Mouse (Mus musculus) natural killer cell, adult 2 months (primary cell): ENCODE results near the gene Ldlrad1.
A peak's percentile ranks its signal among the peaks of the same experiment; 100 is the strongest.

Source experiments
- DNase-seq, 2 experiments: peaks; one replicate each; pipeline ENCODE4 v3.0.0; 2022; ENCODE audit warnings: low spot score in 2 of 2

The Ldlrad1 gene

DNA sequence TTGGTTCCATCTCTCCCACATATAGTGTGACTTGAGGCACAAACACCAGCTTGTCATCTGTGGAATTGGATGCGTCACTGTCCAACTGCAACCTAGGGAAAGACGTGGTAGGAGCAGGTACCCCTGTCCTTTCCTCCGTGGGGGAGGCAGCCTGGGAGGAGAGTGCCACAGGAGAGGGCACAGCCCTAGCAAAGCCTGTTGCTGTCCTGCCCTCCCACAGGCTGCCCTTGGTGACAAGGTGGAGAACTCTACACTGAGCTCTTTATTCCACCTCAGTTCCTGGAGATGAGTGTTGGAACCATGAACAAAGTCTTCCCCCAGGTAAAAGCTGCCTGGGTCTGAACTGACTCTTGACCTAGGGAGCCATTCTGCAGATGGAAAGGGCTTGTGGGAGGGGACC lies at the start of gene Ldlrad1:
TSS of gene Ldlrad1 (plus strand) at position 301 of the 400 bp plus-strand sequence.
- no peak for DNase-seq

DNA sequence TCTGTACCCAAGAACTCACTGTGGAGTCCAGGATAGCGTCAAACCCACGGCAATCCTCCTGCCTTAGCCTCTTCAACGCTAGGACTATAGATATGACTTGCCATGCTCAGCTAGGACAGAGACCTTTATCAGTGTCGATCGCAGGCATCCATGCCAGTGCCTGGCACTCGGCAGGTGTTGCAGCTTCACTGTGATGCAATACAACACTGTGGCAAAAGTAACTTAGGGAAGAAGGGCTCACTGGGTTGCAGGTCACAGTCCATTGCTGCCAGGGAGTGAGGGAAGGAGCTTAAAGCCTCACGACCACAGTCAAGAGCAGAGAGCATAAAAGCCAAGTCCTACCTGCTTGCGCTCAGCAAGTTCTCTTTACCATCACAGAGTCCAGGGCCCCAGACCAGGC lies 48.8 kb upstream of the Ldlrad1 start:
- DNase-seq, result no peak

DNA sequence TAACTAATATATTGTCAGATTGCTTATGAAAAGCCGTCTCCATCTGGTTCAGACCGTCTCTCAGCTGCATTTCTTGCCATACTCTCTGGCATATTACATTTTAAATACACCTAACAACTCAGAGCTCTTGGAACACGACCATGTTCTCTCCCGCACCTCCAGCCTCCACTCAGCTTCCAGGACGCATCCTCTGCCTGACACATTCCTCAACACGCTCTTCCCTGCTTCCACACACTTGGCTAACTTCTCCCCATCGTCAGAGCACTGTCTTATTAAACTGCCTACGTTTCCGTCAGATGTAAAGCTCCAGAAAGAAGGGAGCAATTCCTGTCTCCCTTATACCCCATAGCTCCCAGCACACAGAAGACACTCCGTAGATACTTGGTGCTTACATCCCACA lies 45.6 kb upstream of the Ldlrad1 start:
- no peak for DNase-seq

DNA sequence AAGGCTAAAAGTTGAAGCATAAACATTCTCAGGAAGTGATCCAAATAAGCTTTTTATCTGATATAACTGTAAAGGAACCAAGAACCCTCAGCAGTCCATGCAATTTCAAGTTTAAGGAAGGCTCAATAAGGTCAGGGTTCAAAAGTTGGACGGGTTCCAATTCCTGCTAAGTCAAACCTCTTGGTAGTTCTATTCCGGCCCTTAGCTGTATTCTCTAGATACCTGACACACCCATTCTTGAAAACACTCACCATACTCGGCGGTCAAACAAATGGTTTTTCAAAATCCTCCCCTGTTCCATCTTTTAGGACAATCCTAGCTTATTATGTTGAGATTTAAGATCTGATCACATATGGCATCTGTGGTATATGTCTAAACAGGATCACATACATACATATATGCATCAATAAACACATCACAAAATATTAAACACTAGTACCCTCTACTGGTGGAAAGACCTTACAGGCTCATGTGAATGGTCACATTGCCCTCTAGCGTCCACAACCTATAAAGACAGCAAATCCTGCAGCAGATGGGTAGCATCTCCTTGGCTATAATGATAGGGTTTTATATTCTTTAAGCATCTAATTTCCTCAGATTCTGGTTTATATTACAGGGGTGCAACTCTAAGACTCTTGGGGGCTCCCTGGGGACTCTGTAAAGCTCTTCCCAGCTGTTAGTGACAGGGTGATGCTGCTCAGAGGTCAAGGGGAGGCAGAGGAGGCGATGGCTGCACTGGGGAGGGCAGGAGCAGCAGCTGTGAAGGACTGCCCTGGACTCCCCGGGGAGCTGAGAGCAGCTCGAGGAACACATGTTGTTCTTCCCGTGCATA lies 45.0 kb upstream of the Ldlrad1 start:
- peak; percentile 55 to 71 for DNase-seq

DNA sequence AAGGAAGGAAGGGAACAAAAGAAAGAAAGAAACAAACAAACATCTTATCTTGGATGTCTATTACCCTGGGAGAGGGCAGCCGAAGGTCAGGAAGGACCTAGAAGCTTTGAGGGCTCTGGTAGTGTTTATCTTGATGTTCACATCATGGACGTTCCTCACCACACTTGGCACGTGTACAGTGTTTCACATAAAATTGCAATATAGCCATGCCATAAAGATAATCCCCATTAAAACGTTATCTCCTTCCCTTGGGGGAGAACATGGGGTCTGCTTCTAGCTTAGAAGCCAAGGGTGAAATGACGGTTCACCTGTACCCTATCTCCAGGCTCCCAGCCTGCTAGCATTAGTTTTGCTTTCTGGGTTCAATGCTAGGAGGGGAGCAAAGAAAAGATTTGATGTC lies 42.3 kb upstream of the Ldlrad1 start:
- DNase-seq, result no peak

DNA sequence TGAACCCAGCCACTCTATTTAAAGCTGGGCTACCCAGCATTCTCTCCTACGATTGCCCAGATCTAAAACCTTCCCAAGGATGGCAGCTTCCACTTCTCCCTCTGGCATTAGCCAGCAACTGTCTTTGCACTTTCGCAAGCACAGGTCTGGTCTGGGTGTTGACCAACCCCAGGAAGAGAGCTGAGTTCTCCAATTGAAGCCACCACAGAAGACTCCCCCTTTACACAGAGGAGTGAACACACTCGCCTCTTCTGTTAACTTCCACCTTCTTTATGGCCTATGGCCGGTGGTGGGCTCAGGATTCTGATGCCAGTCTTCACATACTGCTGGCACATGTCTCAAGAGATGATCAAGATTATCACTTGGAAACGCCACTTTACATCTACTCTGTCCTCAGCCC lies 41.2 kb upstream of the Ldlrad1 start:
- no peak for DNase-seq

DNA sequence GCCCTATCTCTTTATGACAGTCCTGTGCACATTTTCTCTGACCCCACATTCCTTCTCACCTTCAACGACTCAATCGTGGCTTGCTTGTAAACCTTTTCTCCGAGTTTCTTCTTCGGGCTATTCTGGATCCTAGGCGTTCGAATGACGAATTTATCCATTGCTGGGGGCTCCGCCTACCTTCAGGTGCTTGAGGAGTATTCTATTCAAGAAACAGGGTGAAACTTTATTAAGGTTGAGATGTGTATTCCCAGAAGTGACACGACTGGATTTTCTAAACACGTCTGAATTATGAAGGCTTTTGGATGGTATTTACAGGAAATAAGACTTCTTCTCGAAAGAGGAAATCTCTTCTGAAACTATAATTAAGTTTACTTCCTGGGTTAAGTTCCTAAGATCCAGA lies 31.5 kb upstream of the Ldlrad1 start:
- DNase-seq, result no peak

DNA sequence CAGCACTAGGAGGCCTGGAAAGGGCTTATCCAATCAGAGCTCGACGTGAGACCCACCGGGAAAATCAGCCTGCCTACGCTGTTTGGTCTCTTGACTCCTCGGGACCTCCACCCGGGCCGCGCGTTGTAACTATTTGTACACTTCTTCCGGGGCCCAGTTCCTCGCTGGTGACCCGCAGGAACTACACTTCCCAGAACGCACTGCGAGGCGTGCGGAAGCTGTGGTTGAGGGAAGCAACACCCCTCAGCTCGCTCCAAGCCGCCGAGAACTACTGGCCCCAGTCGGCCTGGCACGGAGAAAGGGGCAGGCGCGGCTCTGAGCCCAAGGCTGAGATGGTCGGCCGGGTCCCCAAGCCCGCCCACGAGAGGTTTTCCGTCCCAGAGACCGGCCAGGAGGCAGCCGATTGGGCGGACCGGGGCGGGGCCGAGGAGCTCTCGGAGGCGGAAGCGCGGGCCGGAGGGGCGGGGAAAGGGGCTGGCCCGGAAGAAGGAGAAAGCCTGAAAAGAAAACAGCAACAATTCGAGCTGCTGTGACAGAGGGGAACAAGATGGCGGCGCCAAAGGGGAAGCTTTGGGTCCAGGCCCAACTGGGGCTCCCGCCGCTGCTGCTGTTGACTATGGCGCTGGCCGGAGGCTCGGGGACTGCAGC lies 30.7 kb upstream of the Ldlrad1 start, which contains the start of gene Tmem59:
TSS of gene Tmem59 (plus strand) at position 218 of the 648 bp plus-strand sequence.
- peak; percentile 97 to 98 for DNase-seq

DNA sequence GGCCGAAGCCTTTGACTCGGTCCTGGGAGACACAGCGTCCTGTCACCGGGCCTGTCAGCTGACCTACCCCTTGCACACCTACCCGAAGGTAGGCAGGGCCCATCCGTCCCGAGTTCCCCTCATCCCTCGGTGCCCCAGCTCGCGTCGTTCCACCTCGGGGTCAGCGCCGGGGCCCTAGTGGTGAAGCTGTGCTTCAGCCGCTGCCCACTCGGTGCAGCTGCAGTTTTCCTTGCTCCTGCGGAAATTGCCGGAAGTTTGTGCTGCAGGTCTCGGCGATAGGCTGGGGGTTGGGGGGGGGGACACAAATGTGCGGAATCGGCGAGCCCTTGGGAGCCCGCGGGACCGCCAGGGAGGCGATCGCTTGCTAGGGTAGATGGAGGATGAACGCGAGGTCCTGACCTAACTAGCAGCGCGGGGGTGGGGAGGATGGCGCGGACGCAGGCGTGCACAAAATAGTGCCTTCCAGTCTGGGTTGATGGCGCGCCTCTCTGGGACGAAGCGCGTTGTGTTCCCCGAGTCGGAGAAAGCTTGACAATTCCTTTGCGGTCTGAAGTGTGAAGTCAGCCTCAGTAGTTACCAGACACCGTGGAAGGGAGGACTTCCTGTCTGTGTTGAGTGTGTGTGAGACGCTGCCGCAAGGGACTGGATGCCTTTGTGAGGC lies 30.0 kb upstream of the Ldlrad1 start, which contains the start of gene Tceanc2:
TSS of gene Tceanc2 (minus strand) at position 287 of the 661 bp plus-strand sequence.
- peak; percentile 68 to 70 for DNase-seq

DNA sequence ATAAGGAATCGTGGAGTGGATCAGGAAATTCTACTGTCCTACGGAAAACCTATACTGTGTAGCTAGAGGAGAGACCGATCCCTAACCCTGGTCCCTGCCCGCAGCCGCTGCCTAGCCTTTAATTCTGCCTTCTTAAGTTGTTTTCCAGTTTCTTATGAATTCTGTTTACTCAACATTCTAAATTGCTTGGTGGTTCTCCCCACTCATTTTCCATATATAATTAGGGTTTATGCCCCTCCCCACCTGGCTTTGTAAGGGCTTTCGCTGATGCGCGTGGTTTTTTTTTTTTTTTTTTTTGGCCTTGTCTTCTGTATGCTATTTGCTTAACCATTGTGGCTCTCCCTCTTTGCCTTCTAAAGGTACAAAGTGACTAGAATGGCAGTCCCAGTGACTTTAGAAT lies 29.4 kb upstream of the Ldlrad1 start:
- DNase-seq, result peak in 1 of 2 experiments; percentile 3

DNA sequence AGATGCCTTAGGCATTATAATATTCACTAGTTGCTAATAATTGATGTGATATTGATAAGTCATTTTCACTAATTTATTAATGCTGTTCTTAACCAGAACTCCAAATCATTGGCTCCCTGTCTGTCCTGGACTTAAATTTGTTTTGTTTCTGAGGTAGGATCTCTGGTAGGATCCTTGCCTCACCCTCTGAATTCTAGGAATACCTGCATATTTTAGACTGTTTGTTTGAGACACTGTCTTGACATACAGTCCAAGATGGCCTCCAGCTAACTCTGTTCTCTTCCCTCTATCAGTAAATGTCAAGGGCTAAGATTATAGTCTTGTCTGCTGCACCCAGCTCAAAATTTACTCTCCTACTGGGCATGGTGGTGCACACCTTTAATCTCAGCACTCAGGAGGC lies 28.2 kb upstream of the Ldlrad1 start:
- DNase-seq, result no peak

DNA sequence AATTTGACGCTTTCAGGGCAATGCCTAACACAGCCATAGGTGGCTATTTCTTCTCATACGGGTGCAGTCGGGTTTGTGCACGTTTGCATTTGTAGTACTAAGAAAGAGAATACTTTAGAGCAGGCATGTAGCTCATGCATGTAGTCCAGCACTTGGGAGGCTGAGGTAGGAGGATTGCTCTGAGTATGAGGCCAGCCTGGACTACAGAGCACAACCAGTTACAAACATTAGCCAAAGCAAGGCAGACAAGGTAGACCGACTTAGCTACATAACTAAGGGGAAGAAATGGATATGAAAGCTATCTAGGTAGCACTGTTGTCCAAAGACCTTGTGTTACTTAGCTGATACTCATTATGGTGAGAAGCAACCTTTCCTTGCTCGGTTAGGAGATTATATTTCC lies 27.1 kb upstream of the Ldlrad1 start:
- no peak for DNase-seq

DNA sequence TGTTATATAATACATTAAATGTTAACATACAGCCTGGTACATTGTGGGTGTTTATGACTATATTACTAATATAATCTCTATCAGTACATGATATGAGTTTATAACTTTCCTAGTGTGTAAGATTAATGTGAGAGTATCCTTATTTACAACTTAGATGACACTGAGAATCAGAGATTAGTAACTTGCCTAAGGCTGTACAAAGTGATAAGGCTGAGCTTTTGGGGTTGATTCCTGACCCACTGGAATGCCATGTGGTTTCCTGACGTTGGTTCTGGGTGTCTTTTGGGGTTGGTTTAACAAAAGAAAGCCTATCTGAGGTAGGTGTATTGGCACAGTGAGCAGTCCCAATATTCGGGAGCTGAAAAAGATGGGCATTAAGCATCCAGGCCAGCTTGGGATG lies 26.2 kb upstream of the Ldlrad1 start:
- DNase-seq, result no peak

DNA sequence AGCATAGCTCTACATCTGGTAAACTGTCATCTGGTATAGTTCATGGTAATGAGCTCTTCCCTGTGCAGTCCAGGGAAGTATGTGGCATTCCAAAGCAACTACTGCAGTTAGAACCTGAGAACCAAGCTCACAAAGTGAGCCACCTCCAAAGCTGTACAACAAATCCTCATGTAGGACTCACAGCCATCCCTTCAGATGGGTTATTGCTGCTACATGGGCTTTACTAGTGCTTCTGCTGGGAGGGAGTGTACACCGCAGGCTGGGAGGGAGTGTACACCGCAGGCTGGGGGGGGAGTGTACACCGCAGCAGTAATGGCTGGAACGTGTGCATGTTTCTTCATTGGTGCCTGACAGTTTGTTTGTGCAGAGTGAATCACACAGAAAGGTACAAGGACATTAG lies 25.8 kb upstream of the Ldlrad1 start:
- no peak for DNase-seq

DNA sequence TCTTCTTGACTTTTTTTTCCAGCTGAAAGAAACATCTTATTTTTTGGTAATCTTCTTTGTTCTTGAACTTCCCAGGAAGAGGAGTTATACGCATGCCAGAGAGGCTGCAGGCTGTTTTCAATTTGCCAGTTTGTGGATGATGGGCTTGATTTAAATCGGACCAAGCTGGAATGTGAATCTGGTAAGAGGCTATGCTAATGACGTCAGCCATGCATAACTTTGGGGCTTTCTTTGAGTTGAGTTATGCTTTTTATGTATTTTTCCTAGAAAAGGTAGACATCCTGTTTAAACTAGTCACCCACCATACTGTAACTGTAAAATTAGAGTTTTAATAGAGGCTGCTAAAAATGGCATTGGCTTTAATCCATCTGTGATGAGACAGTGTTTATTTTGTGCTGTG lies 23.3 kb upstream of the Ldlrad1 start:
- DNase-seq, result no peak

DNA sequence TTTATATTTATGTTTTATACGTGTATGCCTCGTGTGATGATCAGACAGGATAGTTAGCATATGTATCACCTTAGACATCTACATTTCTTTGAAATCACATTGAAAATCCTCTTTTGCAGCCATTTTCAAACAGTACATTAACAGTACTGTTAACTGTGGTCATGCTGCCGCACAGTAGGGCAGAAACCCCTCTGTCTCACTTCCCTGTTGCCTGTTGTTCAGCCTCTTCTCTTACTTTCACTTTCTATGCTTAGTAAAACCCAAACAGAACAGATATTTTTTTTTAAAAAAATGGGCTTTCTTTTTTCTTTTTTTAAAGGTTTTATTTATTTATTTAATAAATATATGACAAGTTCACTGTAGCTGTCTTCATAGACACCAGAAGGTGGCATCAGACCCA lies 15.1 kb upstream of the Ldlrad1 start:
- no peak for DNase-seq

DNA sequence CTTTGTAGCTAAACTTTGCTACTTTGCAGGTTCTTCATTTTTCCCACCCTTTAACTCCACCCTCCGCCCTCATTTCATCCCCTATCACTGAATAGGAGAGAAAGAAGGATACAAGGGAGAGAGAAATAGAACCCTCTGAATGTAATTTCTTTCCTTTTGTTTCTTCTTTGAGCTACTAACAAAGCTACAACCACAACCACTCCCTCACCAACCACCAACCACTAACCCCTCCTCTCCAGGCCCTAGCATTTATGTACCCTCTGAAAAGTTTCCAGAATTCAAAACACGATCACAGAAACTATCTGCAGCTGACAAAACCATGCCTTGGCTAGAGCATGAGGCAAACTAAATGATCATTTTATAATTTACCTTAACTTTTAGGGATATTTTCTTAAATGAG lies 12.5 kb upstream of the Ldlrad1 start:
- no peak for DNase-seq

DNA sequence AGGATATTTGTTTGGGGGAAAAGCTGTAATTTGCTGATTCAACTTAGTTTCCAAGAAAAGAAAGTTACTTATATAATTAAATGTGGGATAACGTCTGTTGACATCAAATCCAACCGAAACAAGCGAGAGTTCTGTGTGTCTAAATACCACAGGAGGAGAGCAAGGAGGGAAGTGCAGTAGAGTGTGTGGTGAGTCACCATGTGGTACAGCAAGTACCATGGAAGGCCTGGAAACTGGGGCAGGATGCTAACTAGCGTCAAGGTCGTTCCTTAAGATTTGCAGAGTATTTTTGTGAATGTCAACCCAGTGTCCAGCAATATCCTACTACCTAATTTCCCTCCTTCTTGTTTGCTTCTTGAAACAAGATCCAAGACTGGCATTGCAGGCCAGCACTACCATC lies 10.9 kb upstream of the Ldlrad1 start:
- DNase-seq, result no peak

DNA sequence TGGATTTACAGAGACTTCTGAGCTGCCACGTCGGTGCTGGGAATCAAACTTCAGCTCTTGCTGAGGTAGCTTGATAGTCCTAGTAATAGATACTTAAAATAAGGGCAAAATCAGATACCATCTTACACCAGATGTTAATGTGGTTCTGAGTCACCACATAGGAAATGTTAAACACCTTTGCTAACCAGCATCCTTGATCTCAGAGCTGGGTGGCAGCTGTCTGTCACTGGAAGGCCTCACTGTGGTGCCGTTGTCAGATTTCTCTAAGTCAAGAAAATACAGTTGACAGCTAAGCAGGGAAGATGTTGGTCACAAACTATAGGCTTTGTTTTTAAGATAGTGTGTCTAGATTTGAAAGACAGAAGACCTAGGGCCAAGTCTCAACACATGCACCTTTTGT lies 7.2 kb upstream of the Ldlrad1 start:
- peak; percentile 26 to 45 for DNase-seq

DNA sequence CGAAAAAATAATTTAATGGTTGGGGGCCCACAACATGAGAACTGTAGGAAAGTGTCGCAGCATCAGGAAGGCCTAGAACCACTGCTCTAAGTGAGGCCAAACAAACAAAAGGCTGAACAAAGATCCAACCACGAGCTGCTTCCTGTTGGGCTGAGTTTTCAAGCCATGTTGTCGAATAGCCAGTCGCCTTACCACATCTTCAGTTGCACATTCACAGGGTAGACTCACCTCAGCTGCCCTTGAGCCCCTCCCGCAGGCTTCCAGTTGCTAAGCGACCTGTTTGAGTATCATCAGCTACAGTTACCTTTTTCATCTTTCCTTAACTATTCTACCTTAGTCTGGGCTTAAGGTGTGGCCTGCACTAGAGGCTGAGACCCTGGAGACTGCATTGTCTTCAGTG lies 6.0 kb upstream of the Ldlrad1 start:
- peak; percentile 44 to 56 for DNase-seq

DNA sequence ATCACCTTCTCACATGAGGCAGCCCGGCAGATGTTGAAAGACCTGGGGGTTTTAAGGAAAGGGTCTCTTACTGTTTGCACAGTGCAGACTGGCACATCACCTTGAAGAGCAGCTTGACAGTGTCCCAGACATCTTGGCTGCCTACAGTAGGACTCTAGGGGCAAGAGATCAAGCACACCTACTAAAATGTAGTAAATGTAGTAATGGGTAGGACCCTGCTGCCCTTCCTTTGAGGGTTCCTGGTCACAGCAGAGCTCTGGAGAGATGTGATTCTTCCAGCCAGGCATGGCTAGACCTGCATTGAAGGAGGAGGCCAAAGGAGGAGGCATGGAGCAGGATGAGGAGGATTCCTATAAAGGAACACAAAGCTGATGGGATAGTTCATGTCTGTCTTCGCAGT lies 2.0 kb upstream of the Ldlrad1 start:
- DNase-seq, result no peak

DNA sequence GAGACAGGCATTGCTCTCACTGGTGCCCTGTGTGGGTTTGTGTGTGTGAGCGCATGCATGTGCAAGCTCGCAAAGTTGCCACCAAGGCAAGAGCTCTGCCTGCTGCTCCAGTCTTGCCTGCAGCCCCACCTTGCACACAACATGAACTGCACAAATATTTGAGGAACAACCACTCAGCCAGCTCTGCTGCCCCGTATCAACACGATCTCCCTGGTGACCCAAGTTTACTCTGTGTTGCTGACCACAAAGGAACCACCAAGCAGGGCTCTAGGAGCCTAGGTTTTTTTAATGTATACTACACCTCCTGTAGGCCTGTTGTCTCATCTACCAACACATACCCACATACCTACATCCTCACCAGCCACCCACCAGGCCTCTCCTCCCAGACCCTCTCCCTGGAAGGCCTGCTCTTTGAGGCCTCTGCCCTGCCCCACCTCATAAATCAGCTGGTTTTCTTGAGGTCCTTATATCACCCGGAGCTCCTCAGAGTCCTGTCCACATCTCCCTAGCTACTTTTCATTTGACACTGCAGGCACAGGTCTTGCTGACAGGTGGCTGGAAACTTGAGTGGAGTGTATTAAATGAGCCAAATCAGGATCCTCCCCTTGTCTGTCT lies 1.6 kb downstream of the Ldlrad1 start:
- peak; percentile 18 to 34 for DNase-seq
